Mouse (Mus musculus): ENCODE measurements around the gene Mbtd1. TPM values are rescaled to one million over a fixed set of nuclear protein-coding genes. Genes with fewer than 3 reads are reported as not detected.
"Not testable (repeated sequence)": the region's sequence is repeated elsewhere in the genome, so short reads cannot be mapped to it uniquely, and the experiment has no call there.

The Mbtd1 gene
- polyA plus RNA-seq, 1 experiment from 2014 or later = 33.3 TPM

- Histone ChIP-seq H3K9me3 (replicated peaks) (no peaks in the 10 kb centered on the region), H3K9ac (peak overlapping the region; percentile 85), H3K36me3 (peaks cover 10% of the 10 kb centered on the region), H3K4me2 (peak overlapping the region; percentile 77), H3K27ac (peak overlapping the region; percentile 98), H3K27me3 (no peaks in the 10 kb centered on the region), H3K4me1 (peaks cover 32% of the 10 kb centered on the region), H3K4me3 (replicated peaks) (peak overlapping the region; percentile 96)
- no peak for ATAC-seq (replicated peaks; ENCODE audit: low FRiP score)
- WGBS = 2% methylated on average over 4 of the region's 4 CpGs
Observed at GRCm38 (mm10) chr11:93887080-93887447, 1.4 kb downstream of the Mbtd1 start.

GRCm38 (mm10) chr11:93897732-93898131 lies 12.1 kb downstream of the Mbtd1 start:
- WGBS = 85% methylated on average over 3 of the region's 3 CpGs
- H3K9ac ChIP-seq = no peak overlapping the region
- H3K4me3 ChIP-seq (replicated peaks) = no peak overlapping the region
- no peaks in the 10 kb centered on the region for H3K9me3 ChIP-seq (replicated peaks)
- ATAC-seq (replicated peaks; ENCODE audit: low FRiP score) = no peak
- no peak overlapping the region for H3K27ac ChIP-seq
- no peaks in the 10 kb centered on the region for H3K4me1 ChIP-seq
- no peaks in the 10 kb centered on the region for H3K27me3 ChIP-seq
- H3K36me3 ChIP-seq = peaks cover 31% of the 10 kb centered on the region
- H3K4me2 ChIP-seq = no peak overlapping the region

GRCm38 (mm10) chr11:93906834-93907233 lies 21.2 kb downstream of the Mbtd1 start:
- no peaks in the 10 kb centered on the region for H3K4me1 ChIP-seq
- no peaks in the 10 kb centered on the region for H3K27me3 ChIP-seq
- H3K36me3 ChIP-seq = peaks cover 71% of the 10 kb centered on the region
- H3K9me3 ChIP-seq (replicated peaks) = no peaks in the 10 kb centered on the region
- WGBS = 88% methylated on average over 4 of the region's 4 CpGs
- no peak for ATAC-seq (replicated peaks; ENCODE audit: low FRiP score)
- no peak overlapping the region for H3K27ac ChIP-seq
- no peak overlapping the region for H3K9ac ChIP-seq
- H3K4me3 ChIP-seq (replicated peaks) = no peak overlapping the region
- no peak overlapping the region for H3K4me2 ChIP-seq

GRCm38 (mm10) chr11:93907839-93908238 lies 22.2 kb downstream of the Mbtd1 start:
- WGBS = 88% methylated on average over 3 of the region's 3 CpGs
- peaks cover 76% of the 10 kb centered on the region for H3K36me3 ChIP-seq
- ATAC-seq (replicated peaks; ENCODE audit: low FRiP score) = no peak

GRCm38 (mm10) chr11:93908829-93909228 lies 23.2 kb downstream of the Mbtd1 start:
- H3K27me3 ChIP-seq = no peaks in the 10 kb centered on the region
- H3K4me2 ChIP-seq = no peak overlapping the region
- no peaks in the 10 kb centered on the region for H3K9me3 ChIP-seq (replicated peaks)
- H3K36me3 ChIP-seq = peaks cover 81% of the 10 kb centered on the region
- H3K4me1 ChIP-seq = no peaks in the 10 kb centered on the region
- H3K9ac ChIP-seq = no peak overlapping the region
- H3K27ac ChIP-seq = no peak overlapping the region
- no peak for ATAC-seq (replicated peaks; ENCODE audit: low FRiP score)
- 89% methylated on average over 9 of the region's 9 CpGs for WGBS
- no peak overlapping the region for H3K4me3 ChIP-seq (replicated peaks)

More at GRCm38 (mm10) chr11:93907839-93908238, 22.2 kb downstream of the Mbtd1 start:
- Histone ChIP-seq H3K9me3 (replicated peaks) (no peaks in the 10 kb centered on the region), H3K4me2 (no peak overlapping the region), H3K4me1 (no peaks in the 10 kb centered on the region), H3K27ac (no peak overlapping the region), H3K9ac (no peak overlapping the region), H3K4me3 (replicated peaks) (no peak overlapping the region), H3K27me3 (no peaks in the 10 kb centered on the region)

GRCm38 (mm10) chr11:93911603-93912002 lies 26.0 kb downstream of the Mbtd1 start:
- no peak overlapping the region for H3K9ac ChIP-seq
- H3K9me3 ChIP-seq (replicated peaks) = no peaks in the 10 kb centered on the region
- ATAC-seq (replicated peaks; ENCODE audit: low FRiP score) = no peak
- no peaks in the 10 kb centered on the region for H3K4me1 ChIP-seq
- no peak overlapping the region for H3K4me3 ChIP-seq (replicated peaks)
- 88% methylated on average over 3 of the region's 3 CpGs for WGBS
- no peaks in the 10 kb centered on the region for H3K27me3 ChIP-seq
- H3K27ac ChIP-seq = no peak overlapping the region
- no peak overlapping the region for H3K4me2 ChIP-seq
- H3K36me3 ChIP-seq = peaks cover 85% of the 10 kb centered on the region

- 91% methylated on average over 2 of the region's 2 CpGs for WGBS
- H3K27me3 ChIP-seq; H3K4me1 ChIP-seq; H3K4me2 ChIP-seq; ATAC-seq (replicated peaks; ENCODE audit: low FRiP score); H3K9ac ChIP-seq; H3K9me3 ChIP-seq (replicated peaks); H3K27ac ChIP-seq; H3K4me3 ChIP-seq (replicated peaks): not testable (repeated sequence)
- peaks cover 86% of the 10 kb centered on the region for H3K36me3 ChIP-seq
Observed at GRCm38 (mm10) chr11:93915019-93915418, 29.4 kb downstream of the Mbtd1 start.

GRCm38 (mm10) chr11:93929106-93929505 lies 43.5 kb downstream of the Mbtd1 start:
- H3K4me3 ChIP-seq (replicated peaks) = no peak overlapping the region
- H3K36me3 ChIP-seq = peaks cover 82% of the 10 kb centered on the region
- no peak overlapping the region for H3K4me2 ChIP-seq
- H3K27me3 ChIP-seq = no peaks in the 10 kb centered on the region
- H3K9me3 ChIP-seq (replicated peaks) = no peaks in the 10 kb centered on the region
- ATAC-seq (replicated peaks; ENCODE audit: low FRiP score) = no peak
- no peak overlapping the region for H3K27ac ChIP-seq
- no peak overlapping the region for H3K9ac ChIP-seq
- no peaks in the 10 kb centered on the region for H3K4me1 ChIP-seq

GRCm38 (mm10) chr11:93940906-93941305 lies 55.3 kb downstream of the Mbtd1 start:
- 83% methylated on average over 2 of the region's 2 CpGs for WGBS
- Histone ChIP-seq H3K9me3 (replicated peaks) (no peaks in the 10 kb centered on the region), H3K36me3 (peaks cover 54% of the 10 kb centered on the region), H3K4me1 (no peaks in the 10 kb centered on the region), H3K9ac (no peak overlapping the region), H3K27ac (no peak overlapping the region), H3K27me3 (no peaks in the 10 kb centered on the region), H3K4me3 (replicated peaks) (no peak overlapping the region), H3K4me2 (no peak overlapping the region)
- ATAC-seq (replicated peaks; ENCODE audit: low FRiP score) = no peak

- Histone ChIP-seq H3K4me1 (0 out of 2 replicates have a peak, but pooled peaks cover 5% of the 10 kb centered on the region), H3K27ac (no peak overlapping the region), H3K4me2 (no peak overlapping the region), H3K4me3 (replicated peaks) (no peak overlapping the region), H3K27me3 (no peaks in the 10 kb centered on the region), H3K9me3 (replicated peaks) (no peaks in the 10 kb centered on the region), H3K36me3 (peaks cover 40% of the 10 kb centered on the region), H3K9ac (no peak overlapping the region)
- no peak for ATAC-seq (replicated peaks; ENCODE audit: low FRiP score)
- WGBS = 60% methylated on average over 3 of the region's 3 CpGs
Observed at GRCm38 (mm10) chr11:93944986-93945385, 59.3 kb downstream of the Mbtd1 start.

GRCm38 (mm10) chr11:93948887-93949567 lies 63.4 kb downstream of the Mbtd1 start:
- Histone ChIP-seq H3K36me3 (peaks cover 62% of the 10 kb centered on the region), H3K27ac (no peak overlapping the region), H3K9me3 (replicated peaks) (no peaks in the 10 kb centered on the region), H3K9ac (no peak overlapping the region), H3K4me3 (replicated peaks) (no peak overlapping the region), H3K4me1 (peaks cover 28% of the 10 kb centered on the region), H3K4me2 (no peak overlapping the region), H3K27me3 (no peaks in the 10 kb centered on the region)
- no peak for ATAC-seq (replicated peaks; ENCODE audit: low FRiP score)
- 82% methylated on average over 9 of the region's 9 CpGs for WGBS

- 97% methylated on average over 1 of the region's 1 CpGs for WGBS
- H3K27me3 ChIP-seq = no peaks in the 10 kb centered on the region
- H3K9me3 ChIP-seq (replicated peaks) = no peaks in the 10 kb centered on the region
- H3K27ac ChIP-seq = no peak overlapping the region
- H3K36me3 ChIP-seq = peaks cover 63% of the 10 kb centered on the region
- peaks cover 35% of the 10 kb centered on the region for H3K4me1 ChIP-seq
- ATAC-seq (replicated peaks; ENCODE audit: low FRiP score) = no peak
- no peak overlapping the region for H3K4me2 ChIP-seq
- H3K4me3 ChIP-seq (replicated peaks) = no peak overlapping the region
- no peak overlapping the region for H3K9ac ChIP-seq
Observed at GRCm38 (mm10) chr11:93950045-93950444, 64.4 kb downstream of the Mbtd1 start.

- H3K4me3 ChIP-seq (replicated peaks) = peak overlapping the region; percentile 5; the same call in 1 of the 2 replicates
- peak overlapping the region; percentile 35 for H3K4me2 ChIP-seq
- 35% methylated on average over 5 of the region's 5 CpGs for WGBS
- H3K9ac ChIP-seq = no peak overlapping the region
- peaks cover 41% of the 10 kb centered on the region for H3K4me1 ChIP-seq
- no peak for ATAC-seq (replicated peaks; ENCODE audit: low FRiP score)
- no peaks in the 10 kb centered on the region for H3K9me3 ChIP-seq (replicated peaks)
- H3K36me3 ChIP-seq = peaks cover 64% of the 10 kb centered on the region
- H3K27ac ChIP-seq = peak overlapping the region; percentile 37; the same call in 1 of the 2 replicates
- no peaks in the 10 kb centered on the region for H3K27me3 ChIP-seq
Observed at GRCm38 (mm10) chr11:93952376-93952775, 66.7 kb downstream of the Mbtd1 start.

Data from kidney, embryonic 15.5 days (tissue).